Mouse (Mus musculus) MEL (cell line): ENCODE measurements at regions not wholly inside any gene's neighbourhood (a gene's known extent, or its start where the extent isn't known, plus 50 kb on each side); places are given as distances from the start of the nearest gene placed in this dataset.

Experiments
- DNase-seq: peaks from one replicate; pipeline ENCODE4 v3.0.0; 2011; ENCODE audit warnings: low read depth, low spot score
- H3K27ac ChIP-seq: 2 replicates; pipeline ENCODE4 v1.5.1; 2012; ENCODE audit warnings: low read depth, mild to moderate bottlenecking, control low read depth, low read length, moderate library complexity; ENCODE audit not compliant: control insufficient read depth
- H3K27me3 ChIP-seq, 2 experiments: fragments of 150-350 bp in 1 of 2; sonication (generic) in 1 of 2; 2 replicates each; pipeline ENCODE4 v1.6.1; 2012; ENCODE audit warnings: low read length in 2 of 2, mild to moderate bottlenecking in 2 of 2, improper control_type of control experiment in 1 of 2, moderate library complexity in 1 of 2; ENCODE audit not compliant: insufficient read depth in 2 of 2, control insufficient read depth in 1 of 2
- H3K36me3 ChIP-seq, 2 experiments: 2 replicates each; pipeline ENCODE4 v1.6.1; 2012 to 2014; ENCODE audit warnings: low read length in 2 of 2, improper control_type of control experiment in 1 of 2, inconsistent platforms in 1 of 2, mild to moderate bottlenecking in 1 of 2; ENCODE audit not compliant: insufficient read depth in 2 of 2, control insufficient read depth in 1 of 2
- H3K4me1 ChIP-seq, 2 experiments: fragments of 150-350 bp in 1 of 2; sonication (generic) in 1 of 2; 2 replicates each; pipeline ENCODE4 v1.6.1; 2012; ENCODE audit warnings: low read length in 2 of 2, improper control_type of control experiment in 1 of 2, mild to moderate bottlenecking in 1 of 2; ENCODE audit not compliant: insufficient read depth in 2 of 2, control insufficient read depth in 1 of 2
- H3K4me3 ChIP-seq, 2 experiments: fragments of 150-350 bp in 1 of 2; sonication (generic) in 1 of 2; 2 replicates each; pipeline ENCODE4 v1.5.1; 2012; ENCODE audit warnings: low read depth in 2 of 2, low read length in 2 of 2, mild to moderate bottlenecking in 2 of 2, moderate library complexity in 2 of 2, control low read depth in 1 of 2, improper control_type of control experiment in 1 of 2; ENCODE audit not compliant: control insufficient read depth in 1 of 2, insufficient read depth in 1 of 2
- H3K79me2 ChIP-seq: 2 replicates; pipeline ENCODE4 v1.6.1; 2012; ENCODE audit warnings: mild to moderate bottlenecking, low read length, moderate library complexity; ENCODE audit not compliant: control insufficient read depth, poor library complexity, insufficient read depth
- H3K9ac ChIP-seq: 2 replicates; pipeline ENCODE4 v1.6.1; 2012; ENCODE audit warnings: low read depth, mild to moderate bottlenecking, control low read depth, low read length, moderate library complexity; ENCODE audit not compliant: control insufficient read depth, poor library complexity, severe bottlenecking
- H3K9me3 ChIP-seq: fragments of 150-350 bp; sonication (generic); replicated peaks from 2 replicates; pipeline ENCODE4 v1.6.1; 2012; ENCODE audit warnings: mild to moderate bottlenecking, low read length, improper control_type of control experiment, moderate library complexity; ENCODE audit not compliant: insufficient read depth
- BHLHE40 ChIP-seq: IDR thresholded peaks from 2 replicates; pipeline ENCODE4 v1.6.1; 2012; ENCODE audit warnings: low read depth, mild to moderate bottlenecking, inconsistent platforms, low read length, improper control_type of control experiment, borderline replicate concordance
- CHD2 ChIP-seq: IDR thresholded peaks from 2 replicates; pipeline ENCODE4 v1.6.1; 2011; ENCODE audit warnings: low read length, improper control_type of control experiment
- CTCF ChIP-seq, 3 experiments: IDR thresholded peaks in 2 of 3; conservative IDR thresholded peaks in 1 of 3; 2 replicates each; pipeline ENCODE4 v1.5.1; 2011 to 2012; ENCODE audit warnings: low read length in 3 of 3, low read depth in 2 of 3, mild to moderate bottlenecking in 2 of 3, improper control_type of control experiment in 1 of 3, inconsistent platforms in 1 of 3, mixed read lengths in 1 of 3, moderate library complexity in 1 of 3; ENCODE audit not compliant: control insufficient read depth in 1 of 3, insufficient read depth in 1 of 3, poor library complexity in 1 of 3, severe bottlenecking in 1 of 3
- E2F4 ChIP-seq: IDR thresholded peaks from 2 replicates; pipeline ENCODE4 v1.6.1; 2011; ENCODE audit warnings: low read depth, low read length, improper control_type of control experiment, borderline replicate concordance
- ELF1 ChIP-seq: IDR thresholded peaks from 2 replicates; pipeline ENCODE4 v1.6.1; 2014; ENCODE audit warnings: low read depth, mild to moderate bottlenecking, inconsistent platforms, low read length, improper control_type of control experiment, moderate library complexity
- ETS1 ChIP-seq: IDR thresholded peaks from 2 replicates; pipeline ENCODE4 v1.6.1; 2012; ENCODE audit warnings: low read depth, mild to moderate bottlenecking, inconsistent platforms, low read length, improper control_type of control experiment, moderate library complexity
- GABPA ChIP-seq: IDR thresholded peaks from 2 replicates; pipeline ENCODE4 v1.6.1; 2012; ENCODE audit warnings: low read depth, mild to moderate bottlenecking, inconsistent platforms, low read length, improper control_type of control experiment, moderate library complexity
- HCFC1 ChIP-seq: IDR thresholded peaks from 2 replicates; pipeline ENCODE4 v1.6.1; 2012; ENCODE audit warnings: low read depth, mild to moderate bottlenecking, inconsistent platforms, low read length, improper control_type of control experiment, moderate library complexity
- JUND ChIP-seq: IDR thresholded peaks from 2 replicates; pipeline ENCODE4 v1.6.1; 2011; ENCODE audit warnings: low read depth, mild to moderate bottlenecking, improper control_type of control experiment, low read length
- KAT2A ChIP-seq: conservative IDR thresholded peaks from 2 replicates; pipeline ENCODE4 v1.6.1; 2012; ENCODE audit warnings: low read depth, low read length, improper control_type of control experiment, inconsistent platforms
- MAFK ChIP-seq: IDR thresholded peaks from 2 replicates; pipeline ENCODE4 v1.6.1; 2011; ENCODE audit warnings: low read depth, mild to moderate bottlenecking, low read length, improper control_type of control experiment, borderline replicate concordance
- MAX ChIP-seq: IDR thresholded peaks from 2 replicates; pipeline ENCODE4 v1.6.1; 2011; ENCODE audit warnings: low read length, improper control_type of control experiment
- MAZ ChIP-seq: IDR thresholded peaks from 2 replicates; pipeline ENCODE4 v1.6.1; 2012; ENCODE audit warnings: low read depth, mild to moderate bottlenecking, inconsistent platforms, low read length, improper control_type of control experiment
- MEF2A ChIP-seq: IDR thresholded peaks from 2 replicates; pipeline ENCODE4 v1.6.1; 2014; ENCODE audit warnings: low read depth, mild to moderate bottlenecking, inconsistent platforms, low read length, improper control_type of control experiment; ENCODE audit not compliant: poor library complexity, insufficient replicate concordance, severe bottlenecking; ENCODE audit errors: extremely low read depth
- MXI1 ChIP-seq: IDR thresholded peaks from 2 replicates; pipeline ENCODE4 v1.6.1; 2011; ENCODE audit warnings: mild to moderate bottlenecking, low read depth, low read length, improper control_type of control experiment
- MYB ChIP-seq: IDR thresholded peaks from 2 replicates; pipeline ENCODE4 v1.6.1; 2011; ENCODE audit warnings: mild to moderate bottlenecking, low read depth, low read length, improper control_type of control experiment
- POLR2AphosphoS5 ChIP-seq: IDR thresholded peaks from 2 replicates; pipeline ENCODE4 v1.6.1; 2012; ENCODE audit warnings: low read depth, borderline replicate concordance, mild to moderate bottlenecking, inconsistent platforms, low read length, moderate library complexity, mixed read lengths
- RAD21 ChIP-seq: IDR thresholded peaks from 2 replicates; pipeline ENCODE4 v1.6.1; 2011; ENCODE audit warnings: mild to moderate bottlenecking, low read depth, low read length, improper control_type of control experiment
- TBP ChIP-seq: IDR thresholded peaks from 2 replicates; pipeline ENCODE4 v1.8.0; 2011; ENCODE audit warnings: low read depth, low read length, improper control_type of control experiment
- UBTF ChIP-seq: IDR thresholded peaks from 2 replicates; pipeline ENCODE4 v1.6.1; 2012; ENCODE audit warnings: low read depth, mild to moderate bottlenecking, inconsistent platforms, low read length, improper control_type of control experiment, moderate library complexity, borderline replicate concordance; ENCODE audit not compliant: insufficient read depth
- USF2 ChIP-seq, 2 experiments: IDR thresholded peaks; 2 replicates each; pipeline ENCODE4 v1.6.1; 2011 to 2012; ENCODE audit warnings: improper control_type of control experiment in 2 of 2, low read length in 2 of 2, borderline replicate concordance in 1 of 2, inconsistent platforms in 1 of 2, low read depth in 1 of 2, mild to moderate bottlenecking in 1 of 2; ENCODE audit not compliant: insufficient read depth in 1 of 2
- ZC3H11A ChIP-seq: IDR thresholded peaks from 2 replicates; pipeline ENCODE4 v1.6.1; 2012; ENCODE audit warnings: low read depth, mild to moderate bottlenecking, inconsistent platforms, low read length, improper control_type of control experiment
- ZKSCAN1 ChIP-seq: IDR thresholded peaks from 2 replicates; pipeline ENCODE4 v1.6.1; 2012; ENCODE audit warnings: low read depth, mild to moderate bottlenecking, inconsistent platforms, low read length, improper control_type of control experiment, moderate library complexity
- ZNF384 ChIP-seq: IDR thresholded peaks from 2 replicates; pipeline ENCODE4 v1.6.1; 2012; ENCODE audit warnings: low read depth, mild to moderate bottlenecking, inconsistent platforms, low read length, improper control_type of control experiment

GRCm38 (mm10) chr11:66681892-66682291 is 156.1 kb upstream of the Shisa6 start:
- Histone ChIP-seq H3K9ac (no peak overlapping the region), H3K9me3 (no peaks in the 10 kb centered on the region), H3K4me1 (no peaks in the 10 kb centered on the region), H3K79me2 (no peaks in the 10 kb centered on the region), H3K36me3 (no peaks in the 10 kb centered on the region), H3K27ac (no peak overlapping the region), H3K27me3 (no peaks in the 10 kb centered on the region), H3K4me3 (no peak overlapping the region)
- TF ChIP-seq MXI1, result no peak
- no peak for TF ChIP-seq HCFC1
- no peak for TF ChIP-seq KAT2A
- no peak for TF ChIP-seq ZKSCAN1
- TF ChIP-seq CTCF (IDR thresholded peaks at IDR 0.05 in 2 of 3, conservative IDR thresholded peaks at IDR 0.05 in 1 of 3; ENCODE audit: control insufficient read depth in 1 of 3, insufficient read depth in 1 of 3, low read depth in 2 of 3, low read length in 3 of 3, poor library complexity in 1 of 3, severe bottlenecking in 1 of 3), result no peak
- no peak for TF ChIP-seq JUND
- DNase-seq, result no peak

GRCm38 (mm10) chr11:66684181-66684580 is 158.4 kb upstream of the Shisa6 start:
- H3K27me3 ChIP-seq, result no peaks in the 10 kb centered on the region
- H3K4me1 ChIP-seq, result no peaks in the 10 kb centered on the region
- no peak for DNase-seq
- no peak overlapping the region for H3K4me3 ChIP-seq
- no peaks in the 10 kb centered on the region for H3K36me3 ChIP-seq
- H3K27ac ChIP-seq, result no peak overlapping the region
- H3K9me3 ChIP-seq, result no peaks in the 10 kb centered on the region
- H3K79me2 ChIP-seq, result no peaks in the 10 kb centered on the region
- no peak overlapping the region for H3K9ac ChIP-seq
- TF ChIP-seq HCFC1 (no peak), MYB (no peak), MAX (no peak), MAFK (no peak), UBTF (no peak), ELF1 (no peak), RAD21 (no peak), GABPA (no peak)

GRCm38 (mm10) chr11:66694651-66695266 is 169.0 kb upstream of the Shisa6 start:
- H3K9ac ChIP-seq, result no peak overlapping the region
- H3K27ac ChIP-seq, result no peak overlapping the region
- no peaks in the 10 kb centered on the region for H3K4me1 ChIP-seq
- H3K27me3 ChIP-seq, result no peaks in the 10 kb centered on the region
- no peak for TF ChIP-seq MAFK
- TF ChIP-seq MEF2A, result no peak
- no peak for TF ChIP-seq ETS1
- no peak for TF ChIP-seq USF2 (IDR thresholded peaks at IDR 0.05; ENCODE audit: borderline replicate concordance in 1 of 2, insufficient read depth in 1 of 2, low read depth in 1 of 2, low read length in 2 of 2)
- no peak for TF ChIP-seq POLR2AphosphoS5
- TF ChIP-seq CHD2, result no peak
- no peak for TF ChIP-seq ZC3H11A
- TF ChIP-seq HCFC1, result no peak
- no peak for TF ChIP-seq RAD21
- TF ChIP-seq ZNF384, result no peak
- no peak for TF ChIP-seq TBP
- no peak for TF ChIP-seq MXI1
- TF ChIP-seq BHLHE40, result no peak
- no peak for TF ChIP-seq KAT2A
- no peak for TF ChIP-seq E2F4
- TF ChIP-seq MAZ, result no peak
- TF ChIP-seq, all 39 proteins: peak for 0
- H3K9me3 ChIP-seq, result no peaks in the 10 kb centered on the region
- H3K79me2 ChIP-seq, result no peaks in the 10 kb centered on the region
- no peak overlapping the region for H3K4me3 ChIP-seq
- H3K36me3 ChIP-seq, result no peaks in the 10 kb centered on the region
- no peak for DNase-seq
